Mouse (Mus musculus): ENCODE measurements around the gene Cyp4f18.

- TF ChIP-seq TAL1 (IDR thresholded peaks at IDR 0.05; ENCODE audit: low read length) (no peak), POLR2A (IDR thresholded peaks at IDR 0.05; ENCODE audit: control insufficient read depth in 1 of 2, insufficient read depth in 1 of 2, low read depth in 1 of 2, low read length in 2 of 2, poor library complexity in 1 of 2) (no peak), EP300 (IDR thresholded peaks at IDR 0.05; ENCODE audit: low read depth in 1 of 2, low read length in 2 of 2) (no peak), BHLHE40 (IDR thresholded peaks at IDR 0.05; ENCODE audit: borderline replicate concordance, low read depth, low read length) (no peak), MAX (IDR thresholded peaks at IDR 0.05; ENCODE audit: low read length) (no peak), NELFE (IDR thresholded peaks at IDR 0.05; ENCODE audit: low read depth, low read length) (no peak), CTCF (IDR thresholded peaks at IDR 0.05 in 2 of 3, conservative IDR thresholded peaks at IDR 0.05 in 1 of 3; ENCODE audit: control insufficient read depth in 1 of 3, insufficient read depth in 1 of 3, low read depth in 2 of 3, low read length in 3 of 3, poor library complexity in 1 of 3, severe bottlenecking in 1 of 3) (no peak), ZC3H11A (IDR thresholded peaks at IDR 0.05; ENCODE audit: low read depth, low read length) (no peak), POLR2AphosphoS2 (IDR thresholded peaks at IDR 0.05; ENCODE audit: low read length) (no peak), UBTF (IDR thresholded peaks at IDR 0.05; ENCODE audit: borderline replicate concordance, insufficient read depth, low read depth, low read length) (no peak)
Measured at GRCm38 (mm10) chr8:71948624-71949023, 60.8 kb downstream of the Cyp4f18 start.

Measured in MEL (cell line).